Comparison of ENCODE assay signal across 15 mouse cellular contexts in the genomic region with DNA sequence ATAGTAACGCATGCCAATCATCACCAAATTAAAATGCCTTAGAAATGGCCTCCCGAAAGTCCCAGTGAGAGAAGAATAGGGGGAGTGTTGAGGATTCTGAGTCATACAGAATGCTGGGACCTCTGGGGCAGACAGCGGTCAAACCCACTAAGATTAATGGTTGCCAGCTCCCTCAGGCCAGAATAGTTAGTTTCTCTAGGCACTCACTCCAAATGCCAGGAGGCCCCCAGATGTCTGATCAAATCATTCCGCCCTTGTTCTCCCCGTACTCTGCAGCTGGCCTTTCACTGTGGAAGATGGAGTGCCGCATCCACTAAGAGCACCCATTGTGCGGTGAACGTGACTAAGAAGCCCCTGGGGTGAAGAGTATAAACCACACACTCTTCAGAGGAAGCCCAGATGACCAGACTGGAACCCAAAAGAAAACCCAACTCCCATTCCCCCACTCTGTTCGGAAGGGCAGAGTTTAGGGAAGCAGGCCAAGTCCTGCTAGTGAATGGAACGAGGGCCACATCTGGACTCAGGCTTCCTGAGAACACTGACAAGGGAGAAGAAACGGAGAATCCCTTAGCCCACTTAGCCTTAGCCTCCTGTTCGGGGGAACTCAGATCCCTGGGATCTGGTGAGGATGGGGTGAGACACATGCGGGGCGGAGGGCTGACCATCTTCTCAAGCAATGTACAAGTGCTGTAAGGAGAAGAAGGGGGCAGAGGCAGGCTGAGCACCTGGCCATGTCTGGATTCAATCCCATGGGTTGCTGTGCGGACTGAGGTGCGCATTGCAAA.
DNase-seq lines count a peak whose midpoint lies in the region; ATAC-seq and TF ChIP-seq lines count a peak whose summit lies in the region.
"Had no signal": no experiment of that assay in that cellular context is flagged by ENCODE, and none has a peak within 500 bp of the region (broad histone marks: within the 10 kb centered on the region; RNA-seq: fewer than 3 reads in every experiment).

No protein-coding gene starts in this region.

- no peaks in the 10 kb centered on the region for H3K9me3 ChIP-seq in hindbrain, embryonic 13.5 days
- H3K9me3 ChIP-seq in hindbrain, embryonic 16.5 days (ENCODE audit: control insufficient read depth, low read length) = no peaks in the 10 kb centered on the region
- no peaks in the 10 kb centered on the region for H3K9me3 ChIP-seq in intestine, postnatal 0 days (ENCODE audit: control insufficient read depth)
- H3K9me3 ChIP-seq: heart, embryonic 15.5 days; midbrain, embryonic 15.5 days had no signal

- TF ChIP-seq CTCF in intestine, postnatal 0 days (IDR thresholded peaks at IDR 0.05; ENCODE audit: low read depth) = no peak
- no peak for TF ChIP-seq CTCF in olfactory bulb, adult 2 months (IDR thresholded peaks at IDR 0.05; ENCODE audit: insufficient read depth, low read depth, low read length)
- no peak for TF ChIP-seq CTCF in left cerebral cortex, adult 2 months (IDR thresholded peaks at IDR 0.05)

- no peaks in the 10 kb centered on the region for H3K36me3 ChIP-seq in hindbrain, embryonic 13.5 days
- H3K36me3 ChIP-seq in hindbrain, embryonic 16.5 days (ENCODE audit: control insufficient read depth, insufficient read depth, low read length) = no peaks in the 10 kb centered on the region
- peaks cover 14% of the 10 kb centered on the region for H3K36me3 ChIP-seq in intestine, postnatal 0 days (ENCODE audit: control insufficient read depth, insufficient read depth)
- H3K36me3 ChIP-seq: heart, embryonic 15.5 days; midbrain, embryonic 15.5 days had no signal

- peak; percentile 97 for DNase-seq in NIH3T3 (ENCODE audit: low read depth)
- no peak for DNase-seq in left cerebral cortex, adult 2 months (ENCODE audit: extremely low spot score in 1 of 2, low spot score in 2 of 2)
- no peak for DNase-seq in right cerebral cortex, postnatal 4 days
- DNase-seq: cerebellum, adult 11-12 months; gastrocnemius, postnatal 14 days; kidney, adult 2 months; thymus, postnatal 25 days had no signal

- 53% methylated on average over 16 of the region's 16 CpGs for WGBS in hindbrain, embryonic 13.5 days
- WGBS in hindbrain, embryonic 16.5 days = 59% methylated on average over 16 of the region's 16 CpGs
- WGBS in intestine, postnatal 0 days = 84% methylated on average over 16 of the region's 16 CpGs
- 74% methylated on average over 16 of the region's 16 CpGs for WGBS in olfactory bulb, adult 2 months

- no peak overlapping the region for H3K4me2 ChIP-seq in hindbrain, embryonic 13.5 days
- H3K4me2 ChIP-seq in hindbrain, embryonic 16.5 days (ENCODE audit: low read length) = no peak overlapping the region
- no peak overlapping the region for H3K4me2 ChIP-seq in intestine, postnatal 0 days (replicated peaks; ENCODE audit: low read depth)
- H3K4me2 ChIP-seq: heart, embryonic 15.5 days; midbrain, embryonic 15.5 days had no signal

- ATAC-seq in hindbrain, embryonic 13.5 days (ENCODE audit: low FRiP score) = no peak
- no peak for ATAC-seq in hindbrain, embryonic 16.5 days
- no peak for ATAC-seq in intestine, postnatal 0 days
- ATAC-seq: forebrain, embryonic 14.5 days; midbrain, embryonic 15.5 days had no signal

- H3K4me3 ChIP-seq in hindbrain, embryonic 13.5 days = no peak overlapping the region
- H3K4me3 ChIP-seq in hindbrain, embryonic 16.5 days (ENCODE audit: low read length) = no peak overlapping the region
- H3K4me3 ChIP-seq in intestine, postnatal 0 days (ENCODE audit: low read depth, low read length) = no peak overlapping the region
- H3K4me3 ChIP-seq in olfactory bulb, adult 2 months (ENCODE audit: insufficient read depth, low read depth, low read length) = no peak overlapping the region
- H3K4me3 ChIP-seq in left cerebral cortex, adult 2 months = no peak overlapping the region
- H3K4me3 ChIP-seq: heart, embryonic 15.5 days; midbrain, embryonic 15.5 days had no signal

- H3K27me3 ChIP-seq in hindbrain, embryonic 13.5 days = no peaks in the 10 kb centered on the region
- no peaks in the 10 kb centered on the region for H3K27me3 ChIP-seq in hindbrain, embryonic 16.5 days (replicated peaks; ENCODE audit: control insufficient read depth, insufficient read depth, low read length)
- no peaks in the 10 kb centered on the region for H3K27me3 ChIP-seq in intestine, postnatal 0 days (replicated peaks; ENCODE audit: control insufficient read depth, insufficient read depth, low read length)
- H3K27me3 ChIP-seq: CH12.LX; heart, embryonic 15.5 days; midbrain, embryonic 15.5 days had no signal

- no peak for TF ChIP-seq POLR2A in olfactory bulb, adult 2 months (IDR thresholded peaks at IDR 0.05; ENCODE audit: insufficient read depth, low read depth, low read length)

- peaks cover 34% of the 10 kb centered on the region for H3K4me1 ChIP-seq in hindbrain, embryonic 13.5 days (replicated peaks)
- H3K4me1 ChIP-seq in hindbrain, embryonic 16.5 days (ENCODE audit: control insufficient read depth, insufficient read depth, low read depth, low read length) = peaks cover 16% of the 10 kb centered on the region
- H3K4me1 ChIP-seq in intestine, postnatal 0 days (replicated peaks; ENCODE audit: control insufficient read depth, insufficient read depth, low read length) = no peaks in the 10 kb centered on the region
- peaks cover 57% of the 10 kb centered on the region for H3K4me1 ChIP-seq in olfactory bulb, adult 2 months (ENCODE audit: control insufficient read depth, insufficient read depth, low read length)

- intact Hi-C loops in left cerebral cortex, adult 2 months (cut with DNase I) = no loop called here

- H3K9ac ChIP-seq in hindbrain, embryonic 13.5 days = no peak overlapping the region
- no peak overlapping the region for H3K9ac ChIP-seq in hindbrain, embryonic 16.5 days (ENCODE audit: low read depth, low read length)
- no peak overlapping the region for H3K9ac ChIP-seq in intestine, postnatal 0 days (ENCODE audit: low read depth, low read length)
- H3K9ac ChIP-seq: heart, embryonic 15.5 days; midbrain, embryonic 15.5 days had no signal

- H3K27ac ChIP-seq in hindbrain, embryonic 13.5 days = 0 out of 2 replicates have a peak overlapping the region, but pooled peaks have one; percentile 31
- H3K27ac ChIP-seq in hindbrain, embryonic 16.5 days (ENCODE audit: low read depth, low read length) = no peak overlapping the region; the same call in 1 of the 2 replicates
- H3K27ac ChIP-seq in intestine, postnatal 0 days (ENCODE audit: low read depth, low read length) = 0 out of 2 replicates have a peak overlapping the region, but pooled peaks have one; percentile 0
- peak overlapping the region; percentile 38; the same call in 1 of the 2 replicates for H3K27ac ChIP-seq in olfactory bulb, adult 2 months (ENCODE audit: insufficient read depth, low read depth, low read length)
- H3K27ac ChIP-seq in left cerebral cortex, adult 2 months = no peak overlapping the region
- H3K27ac ChIP-seq: heart, embryonic 15.5 days; midbrain, embryonic 15.5 days had no signal

Comparison
In these comparisons a context has a peak if more than half of its experiments do, and no peak if none do; other contexts are left out.
1. H3K27ac ChIP-seq: peak in hindbrain, embryonic 13.5 days (single experiment), intestine, postnatal 0 days (single experiment) and olfactory bulb, adult 2 months (single experiment); none in hindbrain, embryonic 16.5 days (single experiment) and left cerebral cortex, adult 2 months (single experiment).